Mouse (Mus musculus) v-Abl transformed pro-B cells (cell line): ENCODE data around the gene Slc26a8.

Experiments used
- in situ Hi-C, 2 experiments: fragments of 400-800 bp; cut with MboI; formaldehyde crosslinking; loops; one replicate each; pipeline ENCODE4 v1.15.1; 2025; ENCODE audit not compliant: unreplicated experiment in 2 of 2

The Slc26a8 gene

GRCm38 (mm10) chr17:28648607-28649370, 41.2 kb downstream of the Slc26a8 start:
- in situ Hi-C loops = loop anchor here (5.0 kb wide), 3 partner anchors 51 to 271 kb away; no protein-coding TSS in a partner anchor

- in situ Hi-C loops = loop anchor here (5.0 kb wide), 3 partner anchors 49 to 269 kb away; no protein-coding TSS in a partner anchor
Observed at GRCm38 (mm10) chr17:28646221-28646620, 43.8 kb downstream of the Slc26a8 start.

- in situ Hi-C loops = no loop called here
Observed at GRCm38 (mm10) chr17:28644112-28644511, 45.9 kb downstream of the Slc26a8 start.

GRCm38 (mm10) chr17:28643697-28644096, 46.3 kb downstream of the Slc26a8 start:
- in situ Hi-C loops = no loop called here

DNA sequence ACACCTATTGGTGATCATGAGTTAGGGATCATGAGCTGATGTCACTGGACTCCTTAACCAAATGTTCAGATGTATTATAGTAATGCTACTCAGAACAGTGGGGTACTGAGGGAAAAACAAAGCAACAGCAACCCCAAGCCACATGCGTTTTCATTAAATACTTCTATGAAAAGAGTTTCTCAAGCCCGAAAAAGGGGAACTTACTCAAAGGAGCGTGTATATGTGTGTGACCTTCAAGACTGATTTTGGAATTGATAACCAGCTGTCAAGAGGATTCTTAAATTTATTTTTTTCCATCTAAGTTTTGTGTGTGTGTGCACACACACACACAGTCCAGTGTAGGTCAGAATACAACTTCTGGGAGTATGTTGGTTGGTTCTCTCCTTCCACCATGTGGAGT, 49.9 kb downstream of the Slc26a8 start:
- in situ Hi-C loops = no loop called here

GRCm38 (mm10) chr17:28637711-28638690, 52.0 kb downstream of the Slc26a8 start:
- in situ Hi-C loops = no loop called here

- in situ Hi-C loops = no loop called here
Observed at GRCm38 (mm10) chr17:28635842-28636241, 54.2 kb downstream of the Slc26a8 start.

- in situ Hi-C loops = no loop called here
Observed at GRCm38 (mm10) chr17:28629125-28629524, 60.9 kb downstream of the Slc26a8 start.

DNA sequence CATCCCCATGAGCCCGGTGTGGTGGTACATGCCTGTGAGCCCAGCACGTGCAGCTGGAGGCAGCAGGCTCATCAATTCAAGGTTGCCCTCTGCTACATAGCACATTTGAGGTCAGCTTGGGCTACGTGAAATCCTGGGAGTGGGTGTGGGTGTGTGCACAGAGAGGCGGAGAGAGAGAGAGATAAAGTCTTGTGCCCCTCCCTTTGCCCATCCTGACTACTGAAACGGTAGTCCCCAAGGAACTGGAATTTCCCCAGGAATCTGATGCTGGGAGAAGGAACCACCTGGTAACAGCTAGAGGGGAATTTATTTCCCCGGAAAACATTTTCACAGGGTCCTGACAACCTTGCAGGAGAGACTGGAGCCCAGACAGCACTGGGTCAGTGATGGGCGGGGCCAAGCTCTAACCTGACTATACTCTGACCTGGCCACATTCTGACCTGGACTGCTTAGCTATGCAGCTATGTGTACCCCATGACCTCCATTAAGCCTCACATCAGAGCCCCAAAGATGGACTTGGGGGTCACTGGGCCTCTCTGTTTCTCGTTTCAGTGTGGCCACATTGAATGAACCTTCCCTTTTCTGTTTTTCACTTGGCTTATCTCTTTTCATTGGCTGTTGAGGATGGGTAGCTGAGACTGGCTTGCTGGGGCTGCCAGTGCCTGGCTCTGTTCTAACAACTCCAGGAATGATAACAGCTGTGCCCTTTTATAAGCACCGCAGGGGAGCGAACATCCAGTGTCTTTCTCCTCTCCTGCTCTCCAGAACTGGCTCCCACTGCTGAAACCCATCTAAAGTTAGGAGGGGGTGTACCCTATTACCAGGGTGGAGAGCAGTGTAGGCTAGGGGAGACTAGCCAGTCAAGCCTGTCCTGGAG, 61.5 kb downstream of the Slc26a8 start:
- in situ Hi-C loops = no loop called here

GRCm38 (mm10) chr17:28626937-28627336, 63.1 kb downstream of the Slc26a8 start:
- in situ Hi-C loops = no loop called here

GRCm38 (mm10) chr17:28625327-28625726, 64.7 kb downstream of the Slc26a8 start:
- in situ Hi-C loops = no loop called here

DNA sequence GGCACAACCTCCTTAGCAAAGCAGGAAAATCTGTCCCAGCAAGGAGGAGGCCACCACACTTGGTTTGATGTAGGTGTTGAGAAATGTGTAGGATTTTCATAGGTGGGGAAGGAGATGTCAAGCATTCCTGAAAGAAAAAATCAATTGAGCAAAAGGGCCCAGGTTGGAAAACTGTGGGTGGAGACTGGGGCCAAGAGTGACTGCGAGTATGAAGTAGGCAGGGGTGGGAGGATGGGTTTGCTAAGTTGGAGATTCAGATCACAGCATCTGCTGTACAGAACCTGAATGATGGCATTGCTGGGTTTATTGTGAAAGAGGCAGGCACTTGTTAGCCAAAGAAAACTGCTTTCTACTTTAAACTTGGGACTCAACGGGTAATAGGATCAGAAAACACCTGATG, 65.2 kb downstream of the Slc26a8 start:
- in situ Hi-C loops = no loop called here

GRCm38 (mm10) chr17:28622300-28622759, 67.7 kb downstream of the Slc26a8 start, which contains the start of gene Srpk1:
Gene Srpk1, minus strand, starts transcription at chr17:28622709.
- in situ Hi-C loops = no loop called here

GRCm38 (mm10) chr17:28621381-28622299, 68.4 kb downstream of the Slc26a8 start:
- in situ Hi-C loops = no loop called here

GRCm38 (mm10) chr17:28618775-28619174, 71.3 kb downstream of the Slc26a8 start:
- in situ Hi-C loops = no loop called here

DNA sequence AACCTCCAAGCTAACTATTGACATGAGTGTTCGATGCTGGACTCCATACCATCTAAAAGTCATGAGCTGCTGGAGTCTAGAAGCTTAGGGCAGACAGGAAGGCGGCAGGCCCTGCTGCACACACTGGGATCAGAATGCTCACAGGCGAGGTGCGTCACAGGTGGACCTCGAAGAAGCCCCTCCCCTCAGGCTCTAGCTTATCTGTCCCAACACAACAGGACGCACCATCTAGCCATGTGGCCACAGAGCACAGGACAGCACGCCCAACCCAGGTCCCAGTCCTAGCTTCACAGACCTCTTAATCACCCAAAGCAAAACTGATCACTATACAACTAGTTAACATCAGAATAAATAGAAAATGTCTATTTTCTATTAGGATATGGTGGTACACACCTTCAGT, 71.9 kb downstream of the Slc26a8 start:
- in situ Hi-C loops = no loop called here

DNA sequence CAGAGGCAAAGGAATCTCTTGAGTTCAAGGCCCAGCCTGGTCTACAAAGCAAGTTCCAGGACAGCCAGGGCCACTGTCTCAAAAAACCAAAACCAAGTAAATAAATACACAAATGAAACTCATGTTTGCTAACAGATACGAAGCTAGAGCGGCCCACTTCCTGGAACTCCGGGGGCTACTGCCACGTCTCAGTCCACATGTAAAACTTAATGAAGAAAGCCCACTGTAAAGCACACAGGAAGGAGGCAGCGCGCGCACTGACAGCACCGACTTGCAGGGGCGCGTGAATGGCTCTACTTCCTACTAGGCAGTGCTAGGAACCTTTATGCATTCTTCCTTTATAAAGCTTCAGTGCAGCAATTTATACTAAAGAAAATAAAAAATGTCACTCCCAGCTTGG, 72.4 kb downstream of the Slc26a8 start:
- in situ Hi-C loops = no loop called here

DNA sequence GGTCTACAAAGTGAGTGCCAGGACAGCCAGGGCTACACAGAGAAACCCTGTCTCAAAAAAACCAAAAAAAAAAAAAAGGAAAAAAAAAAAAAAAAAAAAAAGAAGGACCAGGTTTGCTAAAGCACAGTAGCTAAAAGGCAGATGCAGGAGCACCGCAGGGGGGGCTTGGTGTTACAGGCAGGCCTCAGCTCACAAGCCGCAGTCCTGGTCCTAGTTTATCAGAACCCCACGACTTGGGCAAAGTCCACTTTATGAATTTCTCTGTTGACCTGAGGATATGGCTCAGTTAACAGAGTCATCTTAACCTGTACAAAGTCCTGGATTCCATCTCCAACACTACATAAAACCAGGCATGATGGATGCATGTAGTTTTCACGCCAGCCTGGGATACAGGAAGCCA, 74.7 kb downstream of the Slc26a8 start:
- in situ Hi-C loops = no loop called here

DNA sequence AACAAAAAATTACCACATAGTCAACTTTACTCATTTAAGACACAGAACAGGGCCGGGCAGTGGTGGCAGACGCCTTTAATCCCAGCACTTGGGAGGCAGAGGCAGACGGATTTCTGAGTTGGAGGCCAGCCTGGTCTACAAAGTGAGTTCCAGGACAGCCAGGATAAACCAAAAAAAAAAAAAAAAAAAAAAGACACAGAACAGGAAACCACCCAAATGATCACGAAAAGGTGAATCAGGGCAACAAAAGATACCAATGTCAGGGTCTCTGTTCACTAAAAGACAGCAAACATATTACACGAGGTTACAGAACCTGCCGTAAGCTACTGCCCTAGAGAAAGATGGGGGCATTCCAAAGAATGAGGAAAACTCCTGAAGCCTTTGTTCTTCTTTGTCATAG, 76.9 kb downstream of the Slc26a8 start:
- in situ Hi-C loops = no loop called here
